Mouse (Mus musculus): ENCODE measurements at regions not wholly inside any gene's neighbourhood (a gene's known extent, or its start where the extent isn't known, plus 50 kb on each side); places are given as distances from the start of the nearest gene placed in this dataset.

DNA sequence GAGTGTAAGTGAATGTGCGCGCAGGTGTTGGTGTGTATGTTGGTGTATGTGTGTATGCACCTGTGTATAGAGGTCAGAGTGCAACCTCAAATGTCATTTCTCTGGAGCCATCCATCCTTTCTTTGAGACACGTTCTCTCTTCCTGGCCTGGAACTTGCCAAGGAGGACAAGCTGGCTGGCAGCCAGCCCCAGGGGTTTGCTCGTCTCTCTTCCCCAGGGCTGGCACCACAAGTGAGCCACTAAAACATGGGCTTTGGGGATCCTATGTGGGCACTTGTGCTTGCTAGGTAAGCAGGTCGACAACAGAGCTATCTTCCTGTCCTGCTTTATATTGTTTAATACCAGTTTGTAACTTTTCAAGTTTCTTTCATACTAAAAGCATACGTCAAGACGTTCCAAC is 189.8 kb upstream of the Cxcr4 start:
- no peak for DNase-seq (ENCODE audit: low read depth, low spot score)

DNA sequence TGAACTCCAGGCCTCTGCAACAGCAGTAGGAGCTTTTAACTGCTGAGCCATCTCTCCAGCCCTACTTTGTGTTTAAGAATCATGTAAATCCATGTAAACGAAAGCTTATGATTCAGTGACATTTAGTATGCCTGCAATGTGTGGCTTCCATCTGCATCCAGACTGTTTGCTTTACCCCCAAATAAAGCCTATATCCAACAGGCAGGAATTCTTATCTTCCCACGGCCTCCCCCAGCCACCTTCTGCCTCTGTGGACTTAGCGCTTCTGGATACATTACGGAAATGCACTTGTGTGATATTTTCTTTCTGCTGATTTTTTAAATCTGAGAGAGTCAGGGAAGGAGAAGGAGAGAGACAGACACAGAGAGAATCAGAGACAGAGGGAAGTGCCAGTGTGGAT is 189.2 kb upstream of the Cxcr4 start:
- no peak for DNase-seq (ENCODE audit: low read depth, low spot score)

DNA sequence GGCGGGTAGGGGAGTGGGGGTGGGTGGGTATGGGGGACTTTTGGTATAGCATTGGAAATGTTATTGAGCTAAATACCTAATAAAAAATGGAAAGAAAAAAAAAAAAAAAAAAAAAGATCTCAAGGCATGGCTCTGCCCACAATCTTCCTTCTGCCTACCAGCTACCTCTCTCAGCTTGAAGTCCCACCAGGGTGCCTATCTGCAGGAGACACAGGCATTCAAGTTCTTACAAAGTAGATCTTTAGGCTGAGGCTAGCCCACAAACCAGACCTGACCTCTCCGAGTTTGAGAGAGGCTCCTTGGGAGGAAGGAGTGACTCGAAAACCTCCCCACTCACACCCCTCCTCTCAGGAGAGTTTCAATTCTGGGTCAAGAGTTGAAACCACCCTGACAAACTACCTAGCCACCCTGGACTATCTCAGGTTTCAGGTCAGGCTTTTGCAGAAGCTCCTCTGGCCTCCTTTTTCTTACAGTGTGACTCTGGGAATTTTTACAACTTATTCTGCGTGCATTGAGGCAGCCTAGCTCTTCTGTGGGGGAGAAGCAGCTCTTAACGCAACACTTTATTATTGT is 187.6 kb upstream of the Cxcr4 start:
- no peak for DNase-seq (ENCODE audit: low read depth, low spot score)

DNA sequence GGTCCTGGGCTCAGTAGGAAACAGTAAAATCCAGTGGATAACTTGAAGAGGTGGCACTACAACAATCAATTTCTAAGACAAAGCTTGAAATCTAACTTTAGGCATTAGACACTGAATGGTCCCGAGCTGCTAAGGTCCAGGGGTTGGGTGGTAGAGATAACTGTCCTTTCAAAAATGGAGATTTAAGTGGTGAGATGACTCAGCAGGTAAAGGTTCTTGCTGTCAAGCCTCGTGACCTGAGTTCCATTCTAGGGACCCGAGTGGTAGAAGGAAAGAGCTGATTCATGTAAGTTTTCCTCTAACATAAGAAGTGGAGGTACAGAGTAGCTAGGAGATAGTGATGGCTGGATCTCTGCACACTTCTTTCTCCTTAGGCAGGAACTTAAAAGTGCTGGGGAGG is 180.3 kb upstream of the Cxcr4 start:
- DNase-seq (ENCODE audit: low read depth, low spot score): no peak

DNA sequence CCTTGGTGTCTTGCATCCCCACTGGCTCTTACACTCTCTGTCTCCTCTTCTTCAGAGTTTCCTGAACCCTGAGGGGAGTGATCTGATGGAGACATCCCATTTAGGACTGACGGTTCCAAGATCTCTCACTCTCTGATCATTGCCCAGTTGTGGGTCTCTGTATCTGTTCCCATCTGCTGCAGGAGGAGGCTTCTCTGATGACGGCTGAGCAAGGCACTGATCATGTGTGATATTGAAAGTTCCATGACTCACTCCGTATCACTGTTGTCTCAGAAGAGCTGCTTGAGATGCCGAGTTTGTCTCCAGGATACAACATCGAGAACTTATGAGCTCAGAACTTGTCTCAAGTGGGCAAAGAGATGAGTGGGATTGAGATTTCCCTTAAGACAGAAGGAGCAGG is 178.7 kb upstream of the Cxcr4 start:
- no peak for DNase-seq (ENCODE audit: low read depth, low spot score)

DNA sequence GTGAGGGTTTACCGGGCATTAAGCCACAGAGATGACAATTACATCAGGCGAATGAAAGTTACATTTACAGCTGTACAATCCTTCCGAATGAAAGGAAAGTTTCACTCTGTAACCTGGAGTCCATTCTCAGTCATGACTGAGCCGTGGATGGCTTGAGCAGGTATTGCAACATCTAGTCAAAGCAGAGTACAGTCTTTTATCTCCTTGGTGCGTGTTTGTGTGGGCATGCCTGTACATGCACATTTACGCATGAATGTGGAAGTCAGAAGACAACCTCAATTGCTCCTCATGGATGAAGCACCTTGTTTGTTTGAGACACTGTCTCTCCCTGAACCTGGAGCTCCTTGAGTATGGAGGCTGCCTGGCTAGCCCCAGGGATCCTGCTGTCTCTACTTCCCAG is 175.9 kb upstream of the Cxcr4 start:
- no peak for DNase-seq (ENCODE audit: low read depth, low spot score)

DNA sequence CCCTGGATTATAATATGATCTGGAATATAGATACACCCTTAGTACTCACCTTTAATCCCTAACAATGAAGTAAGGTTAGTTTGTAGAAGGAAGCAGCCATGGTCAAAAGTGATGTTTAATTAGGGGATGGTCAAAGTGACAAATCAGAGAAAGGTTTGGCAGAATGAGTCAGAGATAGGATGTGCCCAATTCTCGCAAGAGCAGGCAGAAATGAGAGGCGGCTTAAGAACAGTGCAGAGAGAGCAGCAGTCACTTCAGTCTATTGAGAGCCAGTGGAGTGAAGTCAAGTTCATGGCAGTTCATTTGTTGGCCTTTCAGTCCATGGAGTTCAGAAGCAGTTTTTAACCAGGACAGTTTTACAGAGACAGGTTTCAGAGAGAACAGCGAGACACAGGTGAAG is 175.3 kb upstream of the Cxcr4 start:
- DNase-seq (ENCODE audit: low read depth, low spot score): no peak

DNA sequence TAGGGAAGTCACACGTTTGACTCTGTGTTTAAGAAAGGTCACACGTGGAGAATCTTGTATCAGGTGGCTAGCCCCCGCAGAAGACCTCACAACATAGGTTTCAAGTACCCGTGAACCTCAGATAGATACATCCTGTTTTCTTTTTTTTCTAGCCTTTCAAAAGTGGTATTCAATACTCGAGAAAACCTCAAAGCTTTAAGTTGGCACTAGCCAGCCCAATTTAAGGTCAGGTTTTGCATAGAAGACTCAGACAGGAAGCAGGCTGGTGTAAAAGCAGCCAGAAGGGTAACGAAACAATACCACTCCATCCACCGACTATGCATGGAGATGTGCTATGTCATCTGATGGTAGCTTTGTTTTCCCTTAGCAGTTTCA is 174.8 kb upstream of the Cxcr4 start:
- DNase-seq (ENCODE audit: low read depth, low spot score): no peak

DNA sequence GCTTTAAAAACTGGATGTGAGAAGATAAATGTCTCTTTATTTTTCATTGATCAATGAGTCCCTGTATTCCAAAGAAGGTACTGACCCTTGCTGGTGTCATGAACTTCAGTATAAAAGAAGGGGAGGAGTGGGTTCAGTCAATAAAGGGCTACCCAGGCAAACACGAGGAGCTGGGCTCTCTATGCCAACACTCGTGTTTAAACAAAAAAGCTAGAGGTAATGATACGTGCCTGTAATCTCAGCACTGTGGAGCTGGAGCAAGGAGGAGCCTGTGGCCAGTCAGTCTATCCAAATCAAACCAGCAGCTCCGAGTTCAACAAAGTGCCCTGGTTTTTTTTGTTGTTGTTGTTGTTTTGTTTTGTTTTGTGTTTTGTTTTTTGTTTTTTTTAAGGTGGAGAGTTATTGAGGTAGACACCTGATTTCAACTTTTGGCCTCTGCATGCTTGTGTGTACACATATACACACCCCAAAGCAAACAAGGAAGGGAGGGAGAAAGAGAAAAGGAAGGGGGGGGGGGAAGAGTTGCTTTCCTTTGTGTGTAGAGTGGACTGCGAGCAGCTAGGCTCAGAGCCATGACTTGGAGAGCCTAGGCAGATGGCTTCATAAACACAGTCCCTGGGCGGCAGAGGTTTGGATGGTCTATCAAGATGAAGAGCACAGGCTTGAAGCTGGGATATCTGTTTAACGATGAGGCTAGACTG is 174.2 kb upstream of the Cxcr4 start:
- no peak for DNase-seq (ENCODE audit: low read depth, low spot score)

DNA sequence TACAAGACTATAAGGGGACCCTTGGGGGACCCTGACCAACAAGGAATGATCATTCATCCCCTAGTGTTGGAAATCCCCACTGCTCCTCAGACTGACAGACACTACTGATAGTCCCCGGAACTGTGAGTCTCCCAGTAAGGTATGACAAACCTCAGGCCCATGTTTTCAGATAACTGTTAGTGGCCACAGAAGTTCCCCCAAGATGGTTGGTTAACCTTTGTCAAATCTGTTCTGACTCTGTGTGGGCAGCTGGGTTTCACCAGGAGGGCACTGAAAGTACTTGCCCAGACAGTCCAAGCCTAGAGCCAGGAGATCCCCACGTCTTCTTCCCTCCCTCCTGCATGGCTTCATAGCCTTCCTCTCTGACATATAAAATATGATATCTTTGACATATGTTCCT is 173.5 kb upstream of the Cxcr4 start:
- DNase-seq (ENCODE audit: low read depth, low spot score): no peak

DNA sequence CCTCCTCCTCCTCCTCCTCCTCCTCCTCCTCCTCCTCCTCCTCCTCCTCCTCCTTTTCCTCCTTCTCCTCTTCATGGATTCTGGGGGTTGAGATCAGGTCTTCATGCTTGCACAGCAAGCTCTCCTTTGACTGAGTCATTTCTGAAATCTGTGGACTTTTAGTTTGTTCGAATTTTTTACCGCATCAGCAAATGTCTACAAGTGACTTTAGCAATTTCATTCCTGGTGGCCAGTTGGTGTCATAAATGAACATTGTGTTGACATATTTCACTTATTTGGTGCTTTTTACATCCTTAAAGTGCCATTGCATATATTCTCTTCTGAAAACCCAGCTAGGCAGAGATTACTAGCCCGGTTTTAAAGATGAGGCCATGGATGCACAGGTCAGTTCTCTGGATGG is 173.0 kb upstream of the Cxcr4 start:
- DNase-seq (ENCODE audit: low read depth, low spot score): no peak

DNA sequence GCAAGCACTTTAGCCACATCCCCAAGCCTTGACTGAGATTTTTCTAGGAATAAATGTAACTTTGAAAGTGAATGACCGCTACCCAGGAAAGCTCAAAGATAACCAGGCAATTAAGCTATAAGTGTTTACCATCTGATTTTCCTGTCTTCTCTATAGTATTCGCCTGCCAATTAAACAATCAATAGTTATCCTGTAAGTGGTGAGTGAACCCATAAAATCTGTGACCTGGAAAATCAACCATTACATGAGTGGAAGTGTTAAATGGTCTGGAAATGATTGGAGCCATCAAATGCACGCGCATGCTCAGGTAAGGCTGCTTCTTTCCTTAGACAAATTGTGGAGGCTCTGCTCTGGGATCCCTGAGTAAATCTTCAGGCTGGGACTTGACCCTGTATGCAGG is 170.8 kb upstream of the Cxcr4 start:
- DNase-seq (ENCODE audit: low read depth, low spot score): no peak

DNA sequence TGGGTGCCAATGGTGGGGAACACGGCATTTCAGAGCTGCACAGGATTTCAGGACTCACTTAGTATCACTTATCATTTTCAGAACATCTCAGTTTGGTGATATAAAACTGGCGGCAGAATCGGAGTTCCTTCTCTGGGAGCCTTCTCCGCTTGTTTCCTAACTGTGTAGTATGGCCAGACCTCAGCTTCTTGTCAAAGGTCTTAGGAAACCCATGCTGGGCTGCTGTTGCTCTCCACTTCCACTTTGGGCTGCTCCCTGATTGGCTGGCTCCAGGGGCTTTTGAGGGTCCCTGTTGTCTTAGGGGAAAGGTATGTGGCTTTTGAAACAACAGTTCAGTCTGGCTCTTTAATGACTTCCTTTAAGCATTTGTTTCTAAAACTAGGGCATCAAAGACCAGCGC is 170.0 kb upstream of the Cxcr4 start:
- no peak for DNase-seq (ENCODE audit: low read depth, low spot score)

DNA sequence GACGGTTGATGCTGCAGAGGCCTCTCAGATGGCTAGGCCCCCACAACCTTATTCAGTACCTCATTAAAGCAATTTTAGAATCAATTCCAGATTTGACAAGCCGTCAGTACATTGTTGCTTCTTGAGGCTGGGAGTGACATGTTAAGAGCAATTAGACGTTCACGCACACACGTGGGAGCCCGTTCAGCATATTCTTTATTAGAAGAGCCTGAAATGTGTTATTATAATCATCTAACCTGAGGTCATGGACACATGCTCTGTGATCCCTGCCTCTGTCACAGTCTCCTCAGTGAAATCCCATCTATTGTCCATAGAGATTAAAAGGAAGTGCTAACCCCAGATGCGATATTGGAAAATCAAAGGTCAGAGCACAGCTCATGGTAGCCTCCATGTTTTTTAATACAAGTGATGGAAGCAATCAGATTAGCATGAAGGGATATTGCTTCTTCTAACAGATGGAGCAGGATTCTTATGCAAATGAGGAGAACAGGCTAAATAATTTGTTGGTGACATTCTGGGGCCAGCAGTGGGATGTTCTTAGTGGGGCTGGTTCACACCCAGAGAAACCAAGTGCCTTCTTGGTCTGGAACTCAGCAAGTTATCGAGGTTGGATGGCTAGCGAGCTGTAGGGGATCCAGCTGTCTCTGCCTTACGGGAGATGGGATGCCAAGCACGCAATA is 166.8 kb upstream of the Cxcr4 start:
- DNase-seq (ENCODE audit: low read depth, low spot score): no peak

DNA sequence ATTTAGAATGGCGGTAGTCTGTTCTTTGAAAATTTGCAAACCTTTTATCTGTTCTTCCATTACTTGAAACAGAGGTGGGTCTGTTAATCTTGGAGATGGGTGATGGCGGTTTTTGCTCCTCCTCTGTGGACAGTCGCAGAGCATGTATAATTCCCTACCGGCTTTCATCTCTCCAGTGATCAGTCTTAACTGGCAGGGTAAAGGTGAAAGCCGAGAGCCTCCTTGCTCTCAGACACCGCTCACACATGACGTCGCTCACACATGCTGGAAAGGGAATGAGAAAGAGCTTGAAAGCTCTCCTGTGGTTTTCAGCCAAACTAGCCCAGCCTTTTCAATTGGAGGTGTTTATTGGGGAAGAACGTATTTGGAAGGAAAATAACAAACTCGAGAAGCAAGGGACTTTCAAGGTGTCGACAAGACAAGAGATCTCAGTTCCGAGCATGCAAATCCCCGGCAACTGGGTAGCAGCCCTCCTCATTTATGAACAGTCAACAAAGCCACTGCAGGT is 166.3 kb upstream of the Cxcr4 start:
- DNase-seq (ENCODE audit: low read depth, low spot score): no peak

DNA sequence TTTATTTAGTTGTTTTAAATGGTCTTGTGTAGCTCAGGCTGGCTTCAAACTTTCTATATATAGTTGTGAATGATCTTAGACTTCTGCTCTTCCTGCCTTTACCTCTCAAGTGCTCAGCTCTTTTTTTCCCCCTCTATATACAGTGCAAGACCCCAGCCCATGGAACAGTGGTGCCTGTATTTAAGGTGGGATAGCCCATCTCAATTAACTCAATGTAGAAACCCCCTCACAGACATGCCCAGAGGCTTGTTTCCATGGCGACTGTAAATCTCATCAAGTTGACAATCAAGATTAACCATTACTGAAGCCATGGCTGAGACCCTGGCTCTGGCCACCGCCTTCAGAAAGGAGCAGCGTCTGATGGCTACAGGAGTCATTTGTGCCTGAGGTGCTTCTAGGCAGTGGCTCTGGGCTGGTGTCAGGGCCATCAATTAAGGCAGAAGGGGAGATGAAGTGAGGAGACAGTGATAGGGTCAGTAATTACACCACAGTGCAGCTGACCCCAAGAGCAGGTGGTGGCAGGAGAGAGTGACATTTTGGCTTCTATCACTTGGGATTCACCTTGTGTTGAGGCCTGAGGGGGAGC is 161.4 kb upstream of the Cxcr4 start:
- DNase-seq (ENCODE audit: low read depth, low spot score): no peak

DNA sequence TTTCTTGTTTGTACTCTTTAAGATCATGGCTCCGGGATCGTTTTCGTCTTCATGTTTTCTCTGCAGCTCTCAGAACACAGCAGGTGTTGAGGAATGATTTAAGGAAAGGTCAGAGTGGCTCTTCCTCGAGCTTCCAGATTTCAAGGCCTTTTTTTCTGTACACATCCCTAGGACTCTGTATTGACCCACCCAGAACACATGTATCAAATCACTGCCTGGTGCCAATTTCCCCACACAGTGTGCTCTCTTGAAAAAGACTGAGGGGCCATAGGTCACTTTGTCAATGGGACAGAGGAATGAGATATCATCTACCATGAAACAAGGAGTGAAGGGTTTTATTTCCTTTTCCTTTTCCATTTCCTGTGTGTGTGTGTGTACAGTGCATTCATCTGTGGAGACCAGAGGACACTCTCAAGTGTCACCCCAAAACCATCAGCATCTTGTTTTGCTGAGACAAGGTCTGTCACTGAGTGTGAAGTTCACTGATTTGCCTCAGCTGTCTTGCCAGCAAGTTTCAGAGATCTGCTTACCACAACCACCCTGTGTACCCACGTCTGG is 157.4 kb upstream of the Cxcr4 start:
- no peak for DNase-seq (ENCODE audit: low read depth, low spot score)

DNA sequence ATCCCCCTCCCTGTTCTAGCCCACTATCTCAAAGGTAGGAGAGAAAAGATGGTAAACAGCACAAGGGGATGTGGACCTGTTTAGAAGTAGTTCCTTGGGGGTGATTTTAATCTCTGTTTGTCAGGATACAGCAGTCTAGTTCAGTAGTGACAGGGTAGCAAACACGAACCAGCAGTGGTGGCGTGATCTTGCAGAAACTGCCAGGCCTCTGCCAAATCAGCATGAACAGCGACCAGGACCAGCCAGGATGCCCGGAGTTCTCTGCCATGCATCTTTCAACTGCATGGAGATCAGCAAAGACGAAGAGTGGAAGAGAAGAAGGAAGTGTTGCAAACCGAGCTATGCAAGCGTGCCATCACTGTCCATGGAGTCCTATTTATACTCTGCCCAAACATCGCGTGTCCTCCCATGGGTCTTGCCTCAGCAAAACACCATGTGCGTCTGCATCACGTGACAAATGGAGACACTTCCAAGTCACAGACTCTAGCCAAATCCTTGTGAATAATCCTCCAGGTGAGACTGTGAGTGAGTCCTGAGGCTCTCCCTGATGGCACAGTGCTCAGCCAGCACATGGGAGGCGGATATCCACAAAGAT is 155.2 kb upstream of the Cxcr4 start:
- DNase-seq (ENCODE audit: low read depth, low spot score): no peak

DNA sequence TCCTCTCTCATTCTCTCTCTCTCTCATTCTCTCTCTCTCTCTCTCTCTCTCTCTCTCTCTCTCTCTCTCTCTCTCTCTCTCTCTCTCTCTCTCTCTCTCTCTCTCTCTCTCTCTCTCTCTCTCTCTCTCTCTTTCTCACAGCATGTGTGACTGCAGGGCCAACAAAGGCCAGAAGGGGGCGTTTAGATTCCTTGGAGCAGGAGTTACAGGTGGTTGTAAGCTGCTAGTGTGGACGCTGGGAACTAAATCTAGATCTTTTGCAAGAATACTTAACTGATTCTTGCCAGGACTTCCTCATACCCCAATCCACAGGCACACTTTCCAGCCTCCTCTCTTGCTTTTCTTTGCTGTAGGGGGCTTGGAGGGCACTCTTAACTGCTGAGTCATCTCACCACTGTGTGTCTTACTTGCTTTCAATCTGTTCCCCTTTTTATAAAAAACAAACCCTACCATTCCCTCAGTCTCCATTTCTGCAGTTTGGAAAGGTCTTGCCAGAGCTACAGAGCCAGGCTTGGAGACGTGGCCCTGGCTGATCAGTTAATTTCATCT is 154.4 kb upstream of the Cxcr4 start:
- no peak for DNase-seq (ENCODE audit: low read depth, low spot score)

DNA sequence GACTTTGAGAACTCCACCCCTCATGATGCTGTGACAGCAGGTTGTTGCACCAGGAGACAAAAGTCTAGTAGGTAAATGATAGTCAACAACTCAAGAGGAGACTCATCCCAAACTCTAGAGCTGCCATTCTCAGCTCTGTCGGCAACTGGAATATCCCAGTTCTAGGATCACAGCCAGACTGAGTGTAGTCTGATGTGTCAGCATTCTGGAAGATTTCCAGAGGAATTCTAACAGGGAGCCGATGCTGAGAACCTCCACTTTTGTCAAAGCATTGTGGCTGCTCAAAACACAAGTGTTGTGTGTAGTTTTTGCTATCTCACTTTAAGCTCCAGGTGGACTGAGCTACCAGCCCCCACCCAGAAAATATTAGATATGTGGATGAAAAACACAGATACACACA is 148.5 kb upstream of the Cxcr4 start:
- no peak for DNase-seq (ENCODE audit: low read depth, low spot score)

DNA sequence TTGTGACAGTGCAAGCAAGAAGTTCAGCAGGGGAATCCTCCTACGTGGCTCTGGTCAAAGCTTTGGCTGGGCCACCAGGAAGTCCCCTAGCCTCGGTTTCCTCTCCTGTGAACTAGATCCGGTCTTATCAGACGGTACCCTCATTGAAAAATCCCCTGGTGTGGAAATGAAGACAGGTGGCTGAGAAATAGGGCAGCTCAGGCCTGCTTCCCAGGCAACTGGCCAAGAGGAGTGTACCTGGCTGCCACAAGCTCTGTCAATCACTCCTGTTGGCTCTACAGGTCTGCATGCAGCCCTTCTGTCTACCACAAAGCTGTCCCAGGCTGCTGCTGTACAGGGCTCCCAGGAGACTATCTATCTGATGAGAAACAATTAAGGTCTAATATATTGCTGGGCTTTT is 146.1 kb upstream of the Cxcr4 start:
- DNase-seq (ENCODE audit: low read depth, low spot score): no peak

DNA sequence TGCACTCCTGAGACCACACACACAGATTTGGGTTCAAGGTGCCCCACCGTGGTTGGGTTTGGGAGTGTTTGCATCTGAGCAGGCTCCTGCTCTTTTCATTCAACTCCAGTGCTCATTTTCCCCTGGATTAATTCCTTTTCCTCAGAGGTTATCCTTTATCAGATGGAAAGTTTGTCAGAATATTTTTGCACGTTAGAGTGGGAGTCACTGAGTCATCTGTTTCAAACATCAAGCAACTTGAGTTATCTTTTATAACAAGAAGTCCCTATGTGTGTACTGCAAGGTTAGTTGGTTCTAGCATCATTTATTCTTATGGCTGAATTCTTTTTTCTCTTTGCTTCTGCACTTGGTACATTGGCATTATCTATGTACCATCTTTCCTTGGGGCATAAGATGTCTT is 142.8 kb upstream of the Cxcr4 start:
- DNase-seq (ENCODE audit: low read depth, low spot score): no peak

Data from embryo, embryonic 11.5 days (tissue).